Mouse (Mus musculus) small intestine, adult 10 weeks (tissue): ENCODE measurements around the gene Fosb. TPM values are rescaled to one million over a fixed set of nuclear protein-coding genes. Genes with fewer than 3 reads are reported as not detected.

Experiments
- polyA plus RNA-seq: library from polyadenylated mRNA; stranded (reverse); fragments of 350-450 nt; fragmentation: Illumina TruSeq; extraction: RNeasy Lipid Tissue Mini Kit (QIAGEN cat#74804); gene quantifications from one replicate; pipeline ENCODE4 v1.2.3, GENCODE M21; 2014; ENCODE audit warnings: low replicate concordance

Gene Fosb
- polyA plus RNA-seq, result 0.67 TPM

GRCm38 (mm10) chr7:19309884-19310641, at the start of gene Fosb:
Gene Fosb, minus strand, starts transcription at chr7:19310051.

GRCm38 (mm10) chr7:19359299-19359891, 49.5 kb upstream of the Fosb start, which contains the start of the genes Cd3eap and Ppp1r13l:
Gene Cd3eap, minus strand, starts transcription at chr7:19359483.
Gene Ppp1r13l, plus strand, starts transcription at chr7:19359749.

GRCm38 (mm10) chr7:19344237-19344847, 34.5 kb upstream of the Fosb start, which contains the start of gene Ercc1:
Gene Ercc1, plus strand, starts transcription at chr7:19344778.

GRCm38 (mm10) chr7:19282385-19282784, 27.5 kb downstream of the Fosb start, which contains the start of gene Rtn2:
Gene Rtn2, plus strand, starts transcription at chr7:19282624.

GRCm38 (mm10) chr7:19279581-19280114, 30.2 kb downstream of the Fosb start, which contains the start of gene Ppm1n:
Gene Ppm1n, minus strand, starts transcription at chr7:19280064.

GRCm38 (mm10) chr7:19271238-19272172, 38.3 kb downstream of the Fosb start, which contains the start of gene Vasp:
Gene Vasp, minus strand, starts transcription at chr7:19271817.

Other genes with a start within 250 kb of the Fosb start
- not detected for gene Dmwd, start 233.8 kb downstream of the Fosb start, polyA plus RNA-seq
- gene Dmpk, start 226.2 kb downstream of the Fosb start, polyA plus RNA-seq, result 1.3 TPM
- 0.33 TPM for gene Six5, start 215.5 kb downstream of the Fosb start, polyA plus RNA-seq
- gene Gm4969, start 191.7 kb downstream of the Fosb start, polyA plus RNA-seq, result not detected
- gene Fbxo46, start 190.2 kb downstream of the Fosb start, polyA plus RNA-seq, result 0.48 TPM
- gene Qpctl, start 160.8 kb downstream of the Fosb start, polyA plus RNA-seq, result 2.7 TPM
- gene Snrpd2, start 160.3 kb downstream of the Fosb start, polyA plus RNA-seq, result 1.3 TPM
- 0.22 TPM for gene Gipr, start 143.9 kb downstream of the Fosb start, polyA plus RNA-seq
- gene Eml2, start 133.6 kb downstream of the Fosb start, polyA plus RNA-seq, result not detected
- 1.4 TPM for gene Gpr4, start 97.5 kb downstream of the Fosb start, polyA plus RNA-seq
- gene Opa3, start 81.7 kb downstream of the Fosb start, polyA plus RNA-seq, result 6.8 TPM
- 48.9 TPM for gene Vasp, start 38.2 kb downstream of the Fosb start, polyA plus RNA-seq
- gene Ppm1n, start 30.0 kb downstream of the Fosb start, polyA plus RNA-seq, result 4.2 TPM
- not detected for gene Rtn2, start 27.4 kb downstream of the Fosb start, polyA plus RNA-seq
- gene Ercc1, start 34.7 kb upstream of the Fosb start, polyA plus RNA-seq, result not detected
- gene Cd3eap, start 49.4 kb upstream of the Fosb start, polyA plus RNA-seq, result 0.26 TPM
- gene Ppp1r13l, start 49.7 kb upstream of the Fosb start, polyA plus RNA-seq, result not detected
- gene Ercc2, start 72.0 kb upstream of the Fosb start, polyA plus RNA-seq, result not detected
- gene Klc3, start 94.1 kb upstream of the Fosb start, polyA plus RNA-seq, result not detected
- not detected for gene Ckm, start 94.7 kb upstream of the Fosb start, polyA plus RNA-seq
- gene Mark4, start 148.8 kb upstream of the Fosb start, polyA plus RNA-seq, result 0.19 TPM
- gene Exoc3l2, start 153.3 kb upstream of the Fosb start, polyA plus RNA-seq, result not detected
- gene Bloc1s3, start 198.3 kb upstream of the Fosb start, polyA plus RNA-seq, result 3.4 TPM
- gene Trappc6a, start 198.3 kb upstream of the Fosb start, polyA plus RNA-seq, result not detected
- gene Nkpd1, start 207.8 kb upstream of the Fosb start, polyA plus RNA-seq, result not detected